Mouse (Mus musculus): ENCODE data around the gene Kazald1.

The Kazald1 gene

GRCm38 (mm10) chr19:45047935-45048643, 27.0 kb upstream of the Kazald1 start:
- peak; percentile 86 to 91 for DNase-seq (ENCODE audit: low spot score in 2 of 2)

- no peak for DNase-seq (ENCODE audit: low spot score in 2 of 2)
Measured at GRCm38 (mm10) chr19:45048644-45049365, 26.2 kb upstream of the Kazald1 start.

- no peak for DNase-seq (ENCODE audit: low spot score in 2 of 2)
Measured at GRCm38 (mm10) chr19:45049523-45049922, 25.5 kb upstream of the Kazald1 start.

GRCm38 (mm10) chr19:45053451-45053850, 21.6 kb upstream of the Kazald1 start:
- DNase-seq (ENCODE audit: low spot score in 2 of 2): no peak

- peak; percentile 56 to 63 for DNase-seq (ENCODE audit: low spot score in 2 of 2)
Measured at GRCm38 (mm10) chr19:45054892-45055690, 19.9 kb upstream of the Kazald1 start.

GRCm38 (mm10) chr19:45056364-45056763, 18.7 kb upstream of the Kazald1 start:
- peak in 1 of 2 experiments; percentile 36 for DNase-seq (ENCODE audit: low spot score in 2 of 2)

- no peak for DNase-seq (ENCODE audit: low spot score in 2 of 2)
Measured at GRCm38 (mm10) chr19:45056908-45057698, 17.9 kb upstream of the Kazald1 start.

GRCm38 (mm10) chr19:45057724-45058112, 17.3 kb upstream of the Kazald1 start:
- no peak for DNase-seq (ENCODE audit: low spot score in 2 of 2)

GRCm38 (mm10) chr19:45058113-45058839, 16.8 kb upstream of the Kazald1 start:
- peak; percentile 90 to 95 for DNase-seq (ENCODE audit: low spot score in 2 of 2)

- DNase-seq (ENCODE audit: low spot score in 2 of 2): no peak
Measured at GRCm38 (mm10) chr19:45058841-45059240, 16.2 kb upstream of the Kazald1 start.

- peak in 1 of 2 experiments; percentile 60 for DNase-seq (ENCODE audit: low spot score in 2 of 2)
Measured at GRCm38 (mm10) chr19:45063565-45064292, 11.3 kb upstream of the Kazald1 start.

- DNase-seq (ENCODE audit: low spot score in 2 of 2): no peak
Measured at GRCm38 (mm10) chr19:45065226-45065625, 9.8 kb upstream of the Kazald1 start.

- no peak for DNase-seq (ENCODE audit: low spot score in 2 of 2)
Measured at GRCm38 (mm10) chr19:45067170-45067569, 7.9 kb upstream of the Kazald1 start.

- DNase-seq (ENCODE audit: low spot score in 2 of 2): no peak
Measured at GRCm38 (mm10) chr19:45067758-45068510, 7.1 kb upstream of the Kazald1 start.

GRCm38 (mm10) chr19:45073871-45074542, 1.0 kb upstream of the Kazald1 start:
- peak; percentile 75 to 86 for DNase-seq (ENCODE audit: low spot score in 2 of 2)

- DNase-seq (ENCODE audit: low spot score in 2 of 2): peak in 1 of 2 experiments; percentile 32
Measured at GRCm38 (mm10) chr19:45075323-45076035, 438 bp downstream of the Kazald1 start.

- no peak for DNase-seq (ENCODE audit: low spot score in 2 of 2)
Measured at GRCm38 (mm10) chr19:45076036-45076575, 1.1 kb downstream of the Kazald1 start.

All from right cerebral cortex, adult 2 months (tissue).